Mouse (Mus musculus) small intestine, adult 2 months (tissue): ENCODE results near the gene Lrp11. TPM values are rescaled to one million over a fixed set of nuclear protein-coding genes. Genes with fewer than 3 reads are reported as not detected.
"Not testable (repeated sequence)": the region's sequence is repeated elsewhere in the genome, so short reads cannot be mapped to it uniquely, and the experiment has no call there.

Source experiments
- H3K27ac ChIP-seq: fragments of 200-500 bp; 2 replicates; pipeline ENCODE4 v1.5.1; 2012; ENCODE audit warnings: low read depth, low read length, control low read depth, inconsistent platforms; ENCODE audit not compliant: insufficient read depth
- H3K27me3 ChIP-seq: fragments of 200-500 bp; 2 replicates; pipeline ENCODE4 v1.6.1; 2012; ENCODE audit warnings: mild to moderate bottlenecking, moderate library complexity, low read length, inconsistent platforms; ENCODE audit not compliant: control insufficient read depth, insufficient read depth
- H3K36me3 ChIP-seq: fragments of 200-500 bp; 2 replicates; pipeline ENCODE4 v1.6.1; 2012; ENCODE audit warnings: mild to moderate bottlenecking, low read length, control low read depth, inconsistent platforms; ENCODE audit not compliant: control insufficient read depth, insufficient read depth
- H3K4me1 ChIP-seq: fragments of 200-500 bp; 2 replicates; pipeline ENCODE4 v1.6.1; 2012; ENCODE audit warnings: low read length, inconsistent platforms, mixed read lengths; ENCODE audit not compliant: control insufficient read depth, insufficient read depth, insufficient read length
- H3K4me3 ChIP-seq: fragments of 200-500 bp; 2 replicates; pipeline ENCODE4 v1.5.1; 2012; ENCODE audit warnings: low read depth, mild to moderate bottlenecking, control low read depth, inconsistent platforms, low read length, moderate library complexity
- CTCF ChIP-seq: fragments of 200-500 bp; IDR thresholded peaks from 2 replicates; pipeline ENCODE4 v1.5.1; 2012; ENCODE audit warnings: low read depth, mild to moderate bottlenecking, control low read depth, inconsistent platforms, low read length, moderate library complexity, mixed read lengths; ENCODE audit not compliant: insufficient replicate concordance, insufficient read length; ENCODE audit errors: extremely low read depth
- POLR2A ChIP-seq: fragments of 200-500 bp; IDR thresholded peaks from 2 replicates; pipeline ENCODE4 v1.6.1; 2012; ENCODE audit warnings: low read depth, mild to moderate bottlenecking, control low read depth, inconsistent platforms, low read length, moderate library complexity
- WGBS: fragments of 180-500 bp; shearing (Covaris S2); methylation state at CpG from one replicate; pipeline ENCODE4 v1.1.7; 2018; 5-methylcytosine and 5-hydroxymethylcytosine counted together
- polyA plus RNA-seq: library from polyadenylated mRNA; depleted of rRNA; stranded (reverse); fragments of >200 nt; gene quantifications from 2 replicates; pipeline ENCODE4 v1.2.3, GENCODE M21; 2012

The Lrp11 gene
- polyA plus RNA-seq, 1 experiment, result 5.1 TPM

- Histone ChIP-seq H3K4me3 (no peak overlapping the region), H3K27ac (no peak overlapping the region), H3K27me3 (no peaks in the 10 kb centered on the region; the same call in 1 of the 2 replicates), H3K36me3 (no peaks in the 10 kb centered on the region), H3K4me1 (no peaks in the 10 kb centered on the region)
- 82% methylated on average over 17 of the region's 17 CpGs for WGBS
- TF ChIP-seq CTCF (no peak), POLR2A (no peak)
Observed at GRCm38 (mm10) chr10:7608611-7609010, 19.0 kb downstream of the Lrp11 start.

- no peak for TF ChIP-seq CTCF
- TF ChIP-seq POLR2A, result no peak
- Histone ChIP-seq H3K4me3 (no peak overlapping the region), H3K4me1 (no peaks in the 10 kb centered on the region), H3K27ac (no peak overlapping the region), H3K27me3 (no peaks in the 10 kb centered on the region; the same call in 1 of the 2 replicates), H3K36me3 (no peaks in the 10 kb centered on the region)
- 76% methylated on average over 6 of the region's 6 CpGs for WGBS
Observed at GRCm38 (mm10) chr10:7611647-7612046, 22.0 kb downstream of the Lrp11 start.

DNA sequence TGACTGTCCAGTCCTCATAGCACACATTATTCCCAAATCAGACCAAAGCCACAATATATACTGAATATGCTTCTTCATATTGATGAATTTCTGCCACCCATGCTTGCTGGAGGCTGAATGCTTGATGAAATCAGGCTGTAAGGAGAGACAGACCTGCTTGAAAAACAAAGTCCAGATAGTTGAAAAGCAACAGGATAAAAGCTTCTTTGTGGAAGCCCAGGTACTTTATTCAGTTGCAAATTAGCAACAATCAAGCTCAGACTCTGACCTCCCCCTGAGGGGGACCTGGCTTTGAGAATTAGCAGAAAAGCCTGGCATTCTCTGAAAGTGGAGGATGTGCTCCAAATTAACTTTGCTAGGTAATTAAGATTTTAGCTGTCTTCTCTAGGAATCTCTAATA, 22.6 kb downstream of the Lrp11 start:
- H3K4me1 ChIP-seq, H3K27ac ChIP-seq, H3K4me3 ChIP-seq, H3K27me3 ChIP-seq, H3K36me3 ChIP-seq: not testable (repeated sequence)

DNA sequence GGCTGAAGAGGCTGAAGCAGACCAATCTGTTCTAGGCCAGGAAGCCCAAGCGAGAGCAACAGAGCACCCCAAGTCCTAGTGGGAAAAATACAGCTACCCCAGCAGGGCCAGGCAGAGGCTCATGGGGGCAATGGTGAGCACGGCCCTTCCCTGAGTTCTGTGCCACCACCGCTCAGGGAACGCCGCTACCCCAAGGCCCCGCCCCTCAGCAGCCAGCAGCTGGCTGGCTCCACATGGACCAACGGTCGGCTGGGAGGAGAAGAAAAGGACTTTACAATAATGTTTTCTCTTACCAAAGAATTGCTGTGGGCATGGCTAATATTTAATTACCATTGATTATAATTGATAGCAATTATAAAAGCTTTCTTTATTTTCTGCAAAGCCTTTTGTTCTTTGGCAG, 25.2 kb downstream of the Lrp11 start:
- H3K4me3 ChIP-seq, result no peak overlapping the region
- no peak overlapping the region for H3K27ac ChIP-seq
- H3K4me1 ChIP-seq, result no peaks in the 10 kb centered on the region
- H3K36me3 ChIP-seq, result no peaks in the 10 kb centered on the region
- 83% methylated on average over 8 of the region's 8 CpGs for WGBS
- TF ChIP-seq POLR2A (no peak), CTCF (no peak)
- no peaks in the 10 kb centered on the region; the same call in 1 of the 2 replicates for H3K27me3 ChIP-seq

DNA sequence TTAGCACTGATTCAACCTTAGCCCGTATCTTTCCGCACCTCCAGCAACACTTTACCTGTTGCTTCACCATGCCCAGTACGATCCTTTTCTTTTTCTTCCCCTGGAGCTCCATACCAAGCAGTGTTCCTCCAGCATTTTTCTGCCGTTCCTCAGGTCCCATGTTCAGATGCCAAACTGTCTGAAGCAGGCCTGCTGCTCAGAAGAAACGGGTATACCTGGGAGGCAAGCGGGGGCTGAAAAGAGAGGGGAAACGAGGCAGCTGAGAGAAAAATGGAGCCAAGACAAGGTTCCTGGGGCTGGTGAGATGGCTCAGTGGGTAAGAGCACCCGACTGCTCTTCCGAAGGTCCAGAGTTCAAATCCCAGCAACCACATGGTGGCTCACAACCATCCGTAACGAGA, 27.5 kb downstream of the Lrp11 start:
- not testable (repeated sequence) for H3K4me3 ChIP-seq, H3K27me3 ChIP-seq, H3K4me1 ChIP-seq, H3K27ac ChIP-seq, H3K36me3 ChIP-seq
- 89% methylated on average over 11 of the region's 11 CpGs for WGBS

DNA sequence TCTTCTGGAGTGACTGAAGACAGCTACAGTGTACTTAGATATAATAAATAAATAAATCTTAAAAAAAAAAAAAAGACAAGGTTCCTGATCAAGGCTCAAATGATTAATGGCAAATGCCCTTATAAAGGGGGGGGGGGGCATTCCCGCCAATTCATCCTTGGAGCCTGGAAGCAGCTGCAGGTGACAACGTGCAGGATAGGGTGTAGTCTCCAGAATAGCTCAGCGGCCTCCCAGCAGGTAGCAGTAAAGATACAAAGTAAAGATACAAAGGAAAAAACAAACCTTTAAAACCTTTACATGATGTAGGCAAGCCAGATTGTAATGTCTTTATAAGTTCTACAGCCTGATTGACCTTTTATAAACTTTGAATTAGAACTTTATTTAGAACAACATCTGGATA, 28.0 kb downstream of the Lrp11 start:
- H3K4me1 ChIP-seq, H3K36me3 ChIP-seq, H3K27me3 ChIP-seq, H3K4me3 ChIP-seq, H3K27ac ChIP-seq: not testable (repeated sequence)
- 48% methylated on average over 3 of the region's 3 CpGs for WGBS

GRCm38 (mm10) chr10:7619821-7620241, 30.2 kb downstream of the Lrp11 start:
- H3K4me1 ChIP-seq, result no peaks in the 10 kb centered on the region
- H3K36me3 ChIP-seq, result no peaks in the 10 kb centered on the region
- no peak overlapping the region for H3K27ac ChIP-seq
- 84% methylated on average over 5 of the region's 5 CpGs for WGBS
- no peaks in the 10 kb centered on the region for H3K27me3 ChIP-seq
- TF ChIP-seq POLR2A (no peak), CTCF (no peak)
- no peak overlapping the region for H3K4me3 ChIP-seq

DNA sequence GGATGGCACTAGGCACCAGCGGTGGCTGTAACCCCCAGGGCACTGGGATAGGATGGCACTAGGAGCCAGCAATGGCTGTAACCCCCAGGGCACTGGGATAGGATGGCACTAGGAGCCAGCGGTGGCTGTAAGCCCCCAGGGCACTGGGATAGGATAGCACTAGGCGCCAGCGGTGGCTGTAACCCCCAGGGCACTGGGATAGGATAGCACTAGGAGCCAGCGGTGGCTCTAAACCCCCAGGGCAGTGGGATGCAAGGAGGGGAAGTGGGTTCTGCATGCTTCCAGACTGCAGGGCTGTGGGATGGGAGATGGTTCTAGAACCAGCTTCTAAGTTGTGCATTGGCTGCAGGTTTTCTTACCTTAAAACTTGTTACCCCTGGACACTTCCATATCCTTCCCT, 31.1 kb downstream of the Lrp11 start:
- no peaks in the 10 kb centered on the region for H3K36me3 ChIP-seq

GRCm38 (mm10) chr10:7622378-7622777, 32.8 kb downstream of the Lrp11 start:
- no peak overlapping the region for H3K27ac ChIP-seq
- no peaks in the 10 kb centered on the region for H3K27me3 ChIP-seq
- TF ChIP-seq CTCF, result no peak
- no peak for TF ChIP-seq POLR2A
- no peaks in the 10 kb centered on the region for H3K4me1 ChIP-seq
- no peak overlapping the region for H3K4me3 ChIP-seq
- 80% methylated on average over 3 of the region's 3 CpGs for WGBS
- no peaks in the 10 kb centered on the region for H3K36me3 ChIP-seq

More for the DNA sequence above, 31.1 kb downstream of the Lrp11 start:
- Histone ChIP-seq H3K4me1 (no peaks in the 10 kb centered on the region), H3K27me3 (no peaks in the 10 kb centered on the region), H3K27ac (no peak overlapping the region), H3K4me3 (no peak overlapping the region)
- TF ChIP-seq POLR2A (no peak), CTCF (no peak)
- 82% methylated on average over 5 of the region's 5 CpGs for WGBS
